ENCODE assay signal across 20 mouse cellular contexts in the genomic region with DNA sequence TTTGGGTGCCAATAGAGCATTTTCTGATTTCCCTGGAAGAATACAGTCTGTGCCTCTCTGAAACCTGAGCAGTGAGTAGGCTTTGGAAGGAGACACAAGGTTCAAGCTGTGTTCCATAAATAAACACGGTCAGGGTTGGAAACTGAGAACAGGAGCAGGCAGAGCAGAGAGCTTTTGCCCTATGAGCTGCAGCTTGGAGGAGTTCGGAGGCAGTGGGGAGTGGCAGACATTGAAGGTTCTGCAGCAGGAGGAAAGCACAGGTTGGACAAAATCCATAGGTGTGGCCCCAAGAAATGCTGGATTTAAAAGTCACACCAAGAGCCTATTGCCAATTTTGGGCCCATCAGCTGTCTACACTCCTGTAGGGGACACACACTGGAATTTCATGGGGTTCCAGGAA. TPM values are rescaled to one million over a fixed set of nuclear protein-coding genes. Genes with fewer than 3 reads are reported as not detected.
DNase-seq lines count a peak whose midpoint lies in the region; ATAC-seq and TF ChIP-seq lines count a peak whose summit lies in the region.
"Had no signal": no experiment of that assay in that cellular context is flagged by ENCODE, and none has a peak within 500 bp of the region (broad histone marks: within the 10 kb centered on the region; RNA-seq: fewer than 3 reads in every experiment).

No protein-coding gene starts in this region.

- peak; percentile 43 for DNase-seq in gastrocnemius, adult 18-20 months (ENCODE audit: low spot score)
- DNase-seq in gastrocnemius, postnatal 10 days: no peak
- no peak for DNase-seq in lung, embryonic 14.5 days
- no peak for DNase-seq in lung, postnatal 25 days (ENCODE audit: low spot score)
- DNase-seq in adipocyte (ENCODE audit: low spot score): peak; percentile 79
- no peak for DNase-seq in cerebellum, adult 9-11 months
- DNase-seq: adrenal gland, adult 2 months; adrenal gland, postnatal 14 days; cerebellum, adult 11-12 months; cerebellum, adult 8-10 months; heart, adult 11 months had no signal

- H3K36me3 ChIP-seq in lung, embryonic 14.5 days (ENCODE audit: insufficient read depth): no peaks in the 10 kb centered on the region
- H3K36me3 ChIP-seq: forebrain, embryonic 10.5 days; G1E; hindbrain, embryonic 12.5 days; hindbrain, embryonic 15.5 days had no signal

- 56% methylated on average over 2 of the region's 2 CpGs for WGBS in lung, embryonic 14.5 days

- peak overlapping the region; percentile 37 for H3K27ac ChIP-seq in lung, embryonic 14.5 days (ENCODE audit: low read depth)
- H3K27ac ChIP-seq: forebrain, embryonic 10.5 days; forebrain, embryonic 13.5 days; hindbrain, embryonic 12.5 days; hindbrain, embryonic 15.5 days had no signal

- H3K9me3 ChIP-seq in lung, embryonic 14.5 days (ENCODE audit: low read depth, low read length): no peaks in the 10 kb centered on the region
- H3K9me3 ChIP-seq: forebrain, embryonic 10.5 days; forebrain, embryonic 13.5 days; hindbrain, embryonic 12.5 days; hindbrain, embryonic 15.5 days had no signal

- peaks cover 13% of the 10 kb centered on the region; the same call in 1 of the 2 replicates for H3K4me1 ChIP-seq in lung, embryonic 14.5 days (ENCODE audit: insufficient read depth)
- H3K4me1 ChIP-seq: forebrain, embryonic 10.5 days; forebrain, embryonic 13.5 days; hindbrain, embryonic 12.5 days; hindbrain, embryonic 15.5 days had no signal

- H3K27me3 ChIP-seq in lung, embryonic 14.5 days (ENCODE audit: insufficient read depth, low read length): no peaks in the 10 kb centered on the region
- H3K27me3 ChIP-seq: CH12.LX; forebrain, embryonic 13.5 days; hindbrain, embryonic 12.5 days; hindbrain, embryonic 15.5 days; Patski had no signal

- no peak overlapping the region for H3K9ac ChIP-seq in lung, embryonic 14.5 days
- H3K9ac ChIP-seq: forebrain, embryonic 13.5 days; hindbrain, embryonic 12.5 days; hindbrain, embryonic 15.5 days had no signal

- no peak overlapping the region for H3K4me3 ChIP-seq in lung, embryonic 14.5 days (ENCODE audit: low read depth, low read length)
- H3K4me3 ChIP-seq: forebrain, embryonic 10.5 days; forebrain, embryonic 13.5 days; hindbrain, embryonic 12.5 days; hindbrain, embryonic 15.5 days had no signal

- no peak for TF ChIP-seq CTCF in lung, embryonic 14.5 days (IDR thresholded peaks at IDR 0.05; ENCODE audit: low read depth)

- ATAC-seq in lung, embryonic 14.5 days (ENCODE audit: insufficient read depth): no peak
- ATAC-seq: forebrain, embryonic 13.5 days; forebrain, embryonic 16.5 days; Patski had no signal

- H3K4me2 ChIP-seq in lung, embryonic 14.5 days: no peak overlapping the region
- H3K4me2 ChIP-seq: forebrain, embryonic 13.5 days; heart, embryonic 11.5 days; hindbrain, embryonic 12.5 days; hindbrain, embryonic 15.5 days had no signal

RNA-seq across cellular contexts. Expression of a gene that starts 59.0 kb away (rescaled TPM):
- total RNA-seq in gastrocnemius, adult 18-20 months (2021): 10 to 100 TPM in 1 of 2 experiments, 1 to 10 TPM in 1; 7.9 to 14.8 TPM
- 10 to 100 TPM; 74.8 to 93.5 TPM for total RNA-seq in gastrocnemius, postnatal 10 days (2021)
- 33.7 and 34.4 TPM in 2 replicates for polyA plus RNA-seq in lung, embryonic 14.5 days (2014; fragmentation: Nextera tagmentation; extraction: Ambion mirVana)

Comparison
In these comparisons a context has a peak if more than half of its experiments do, and no peak if none do; other contexts are left out.
1. DNase-seq: peak in gastrocnemius, adult 18-20 months (single experiment) and adipocyte (single experiment); none in gastrocnemius, postnatal 10 days (single experiment), lung, embryonic 14.5 days (single experiment), lung, postnatal 25 days (single experiment) and cerebellum, adult 9-11 months (single experiment).
2. RNA of a gene that starts 59.0 kb away (total RNA-seq): 74.8 to 93.5 TPM in gastrocnemius, postnatal 10 days; 7.9 to 14.8 TPM in gastrocnemius, adult 18-20 months; every median in the first group is over 4 times any median in the second.